Mouse (Mus musculus): ENCODE measurements around the gene Hectd1.

Gene Hectd1

DNA sequence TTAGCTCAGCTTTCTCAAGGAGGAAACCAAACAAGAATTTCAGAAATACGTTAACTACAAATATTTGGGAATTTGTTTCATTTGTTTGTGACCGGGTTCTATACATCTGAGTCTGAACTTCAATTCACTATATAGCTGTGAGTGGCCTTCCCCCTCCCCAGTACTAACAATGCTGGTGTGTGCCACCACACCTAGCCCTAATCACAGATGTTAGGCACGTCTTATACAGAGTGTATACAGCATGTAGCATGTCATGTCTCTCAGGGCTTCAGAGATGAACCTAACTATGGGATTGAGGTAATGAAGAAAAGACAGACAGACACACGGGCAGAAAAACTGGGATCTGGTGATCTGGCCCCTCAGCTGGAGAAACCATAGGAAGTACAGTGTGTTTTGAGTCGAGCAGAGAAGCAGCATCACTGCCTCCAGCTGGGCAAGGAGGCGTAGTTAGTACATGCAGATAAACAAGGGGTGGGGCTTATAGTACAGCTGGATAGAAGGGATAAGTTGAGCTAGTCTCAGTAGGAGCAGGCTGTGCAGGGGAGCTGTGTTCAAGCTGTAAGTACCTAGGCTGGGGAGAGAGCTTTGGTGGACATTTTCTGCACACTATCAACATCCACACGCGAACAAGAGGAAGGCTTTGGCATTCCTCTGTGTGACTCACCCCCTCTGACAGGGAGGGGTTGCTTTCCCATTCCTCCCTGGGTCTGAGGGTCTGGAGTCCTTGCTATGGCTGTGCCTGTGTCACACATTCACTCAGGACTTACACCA, 129.5 kb downstream of the Hectd1 start:
- DNase-seq, result no peak

GRCm38 (mm10) chr12:51696157-51696556, 133.2 kb downstream of the Hectd1 start:
- no peak for DNase-seq

DNA sequence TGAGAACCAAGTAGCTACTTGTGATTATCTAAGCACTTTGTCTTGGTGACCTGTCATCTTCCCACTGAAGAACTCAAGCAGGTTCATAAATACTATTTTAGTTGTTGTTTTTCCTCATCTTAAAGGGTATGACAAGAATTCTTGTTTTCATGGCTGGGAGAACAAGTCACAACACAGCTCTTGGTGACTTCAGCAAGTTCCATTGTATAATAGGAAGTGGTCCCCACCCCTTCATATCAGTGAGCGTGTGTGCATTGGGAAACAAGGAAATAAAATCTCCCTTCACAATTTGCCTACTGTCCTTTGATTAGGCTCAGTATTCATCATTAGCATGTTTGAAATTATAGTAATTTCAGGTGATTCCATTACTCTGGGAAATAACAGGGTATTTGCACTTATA, 134.4 kb downstream of the Hectd1 start:
- DNase-seq, result no peak

GRCm38 (mm10) chr12:51694096-51694495, 135.2 kb downstream of the Hectd1 start:
- no peak for DNase-seq
